Mouse (Mus musculus) left cerebral cortex, adult 2 months (tissue): ENCODE measurements at regions not wholly inside any gene's neighbourhood (a gene's known extent, or its start where the extent isn't known, plus 50 kb on each side); places are given as distances from the start of the nearest gene placed in this dataset.
A peak's percentile ranks its signal among the peaks of the same experiment; 100 is the strongest.

Source experiments
- DNase-seq, 2 experiments: peaks; one replicate each; pipeline ENCODE4 v3.0.0; 2021 to 2022; ENCODE audit warnings: low spot score in 2 of 2, mixed read lengths in 1 of 2; ENCODE audit errors: extremely low spot score in 1 of 2
- H3K27ac ChIP-seq: fragments of 200-600 bp; 2 replicates; pipeline ENCODE4 v1.8.1; 2022
- H3K4me3 ChIP-seq: fragments of 200-600 bp; 2 replicates; pipeline ENCODE4 v1.8.1; 2022
- CTCF ChIP-seq: fragments of 200-600 bp; IDR thresholded peaks from 2 replicates; pipeline ENCODE4 v1.8.1; 2022; ENCODE audit warnings: antibody characterized with exemption, mild to moderate bottlenecking, moderate library complexity
- intact Hi-C: fragments of 180-260 bp; cut with DNase I; formaldehyde crosslinking; loops from one replicate; pipeline ENCODE4 v1.15.1; 2025

DNA sequence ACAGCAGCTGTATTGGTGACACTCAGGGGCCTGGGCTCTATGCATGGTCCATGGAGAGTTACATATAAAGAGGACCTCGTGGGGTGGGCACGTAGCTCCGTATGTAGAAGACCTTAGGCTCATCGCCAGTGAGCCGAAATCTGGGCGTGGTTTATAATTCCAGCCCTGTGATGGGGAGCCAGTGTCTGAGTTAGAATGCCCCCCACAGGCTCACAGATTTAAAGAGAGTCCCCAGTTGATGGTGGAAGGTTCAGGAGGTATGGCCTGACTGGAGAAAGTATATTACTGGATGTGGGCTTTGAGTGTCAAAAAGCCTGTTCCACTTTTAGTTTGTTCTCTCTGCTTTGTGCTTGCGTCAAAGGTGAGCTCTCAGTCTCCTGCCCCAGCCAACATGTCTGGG is 54.8 kb downstream of the 1700122O11Rik start:
- Histone ChIP-seq H3K27ac (no peak overlapping the region), H3K4me3 (no peak overlapping the region)
- intact Hi-C loops: no loop called here
- TF ChIP-seq CTCF: no peak
- no peak for DNase-seq

DNA sequence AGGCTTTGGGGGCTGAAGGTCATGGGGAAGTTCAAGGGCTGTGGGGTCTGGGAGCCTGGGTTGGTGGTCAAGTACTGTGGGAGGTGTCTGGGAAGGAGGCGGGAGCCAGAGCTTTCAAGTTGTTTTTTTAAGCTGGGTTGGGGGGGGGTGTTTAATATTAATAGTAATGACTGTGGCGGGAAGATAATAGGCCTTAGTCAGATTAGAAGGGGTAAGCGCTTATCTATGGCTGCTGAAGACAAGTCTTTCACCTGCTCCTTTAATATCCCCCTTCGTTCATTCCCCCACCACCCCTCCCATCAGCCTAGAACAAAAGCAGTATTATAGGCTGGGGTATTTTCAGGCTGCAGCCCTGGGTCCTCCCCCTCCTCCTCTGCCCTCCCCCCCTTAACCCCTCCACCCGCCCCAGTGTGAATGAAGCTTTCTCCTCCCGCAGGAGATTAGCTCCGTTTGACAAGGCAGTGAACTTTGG is 56.5 kb downstream of the 1700122O11Rik start:
- intact Hi-C loops: no loop called here
- no peak overlapping the region for H3K27ac ChIP-seq
- no peak for TF ChIP-seq CTCF
- no peak overlapping the region for H3K4me3 ChIP-seq
- DNase-seq: no peak

DNA sequence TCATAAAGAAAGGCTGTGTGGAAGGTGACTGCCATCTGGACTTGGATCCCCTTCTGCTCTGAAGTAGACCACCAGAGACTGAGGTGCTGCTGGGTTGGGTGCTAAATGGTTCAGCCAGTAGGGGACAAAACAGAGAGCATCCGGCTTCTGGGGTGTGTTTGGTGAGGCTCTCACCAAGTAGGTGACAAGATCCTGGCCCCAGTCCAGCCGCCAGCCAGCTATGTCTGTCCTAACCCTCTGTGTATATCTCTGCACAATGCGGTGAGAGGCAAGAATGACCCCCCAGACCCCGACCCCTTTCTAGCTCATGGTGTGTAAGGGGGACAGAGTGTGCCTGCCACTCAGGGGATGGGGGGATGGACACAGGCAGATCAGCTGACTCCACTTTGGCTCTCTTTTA is 54.8 kb upstream of the Foxp4 start:
- Histone ChIP-seq H3K4me3 (no peak overlapping the region), H3K27ac (no peak overlapping the region)
- intact Hi-C loops: no loop called here
- TF ChIP-seq CTCF: no peak
- DNase-seq: no peak

DNA sequence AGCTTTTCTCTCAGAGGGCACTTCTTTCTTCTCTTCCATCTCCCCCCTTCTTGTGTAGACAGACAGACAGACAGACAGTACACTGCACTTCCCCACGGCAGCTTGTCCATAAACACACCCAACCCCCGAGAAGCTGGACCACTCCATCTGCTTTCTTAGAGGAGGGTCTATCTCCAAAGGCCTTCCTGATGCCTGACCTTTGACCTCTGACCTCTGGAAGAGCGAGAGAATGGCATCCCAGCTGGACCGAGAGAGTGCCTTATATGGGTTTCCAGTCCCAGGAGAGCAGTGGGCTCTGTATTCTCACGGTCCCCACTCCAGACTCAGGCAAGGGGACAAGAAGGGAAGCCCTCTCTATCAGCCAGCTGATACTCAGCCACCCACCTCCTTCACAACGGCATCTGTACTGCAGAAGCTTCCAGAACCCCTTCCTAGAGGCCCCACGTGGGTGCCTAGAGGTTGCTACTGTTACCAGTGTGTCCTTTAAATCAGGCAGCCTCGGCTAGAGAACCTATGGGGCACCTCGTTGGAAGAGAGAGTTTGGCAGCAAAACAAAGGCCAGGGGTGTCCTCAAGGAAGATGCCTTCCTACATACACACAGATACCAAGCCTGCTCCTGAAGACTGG is 54.1 kb upstream of the Foxp4 start:
- no peak for DNase-seq
- intact Hi-C loops: no loop called here
- TF ChIP-seq CTCF: no peak
- Histone ChIP-seq H3K4me3 (no peak overlapping the region), H3K27ac (no peak overlapping the region)

DNA sequence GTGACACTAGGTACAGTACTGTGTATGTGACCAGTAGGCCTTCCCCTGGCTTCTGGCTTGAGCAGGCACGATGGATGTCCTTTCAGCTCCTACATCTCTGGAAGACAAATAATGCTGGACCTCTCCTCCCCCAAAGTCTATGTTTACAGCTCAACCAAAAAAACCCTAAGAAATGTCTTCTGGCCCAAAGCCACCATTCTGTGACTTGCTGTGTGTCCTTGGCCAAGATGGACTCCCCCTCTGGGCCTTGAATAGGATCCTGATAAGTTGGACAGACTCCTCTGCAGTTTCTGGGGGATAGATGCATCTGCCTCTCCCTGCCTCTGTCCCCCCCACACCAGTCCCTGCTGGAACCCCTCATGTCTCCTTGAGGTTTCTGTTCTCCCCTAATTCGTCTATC is 53.6 kb upstream of the Foxp4 start:
- TF ChIP-seq CTCF: no peak
- Histone ChIP-seq H3K27ac (no peak overlapping the region), H3K4me3 (no peak overlapping the region)
- no peak for DNase-seq
- intact Hi-C loops: no loop called here

GRCm38 (mm10) chr17:47976999-47977357 is 52.5 kb upstream of the Foxp4 start:
- intact Hi-C loops: no loop called here
- TF ChIP-seq CTCF: no peak; the same call in 1 of the 2 replicates
- H3K4me3 ChIP-seq: no peak overlapping the region
- no peak for DNase-seq
- no peak overlapping the region for H3K27ac ChIP-seq

DNA sequence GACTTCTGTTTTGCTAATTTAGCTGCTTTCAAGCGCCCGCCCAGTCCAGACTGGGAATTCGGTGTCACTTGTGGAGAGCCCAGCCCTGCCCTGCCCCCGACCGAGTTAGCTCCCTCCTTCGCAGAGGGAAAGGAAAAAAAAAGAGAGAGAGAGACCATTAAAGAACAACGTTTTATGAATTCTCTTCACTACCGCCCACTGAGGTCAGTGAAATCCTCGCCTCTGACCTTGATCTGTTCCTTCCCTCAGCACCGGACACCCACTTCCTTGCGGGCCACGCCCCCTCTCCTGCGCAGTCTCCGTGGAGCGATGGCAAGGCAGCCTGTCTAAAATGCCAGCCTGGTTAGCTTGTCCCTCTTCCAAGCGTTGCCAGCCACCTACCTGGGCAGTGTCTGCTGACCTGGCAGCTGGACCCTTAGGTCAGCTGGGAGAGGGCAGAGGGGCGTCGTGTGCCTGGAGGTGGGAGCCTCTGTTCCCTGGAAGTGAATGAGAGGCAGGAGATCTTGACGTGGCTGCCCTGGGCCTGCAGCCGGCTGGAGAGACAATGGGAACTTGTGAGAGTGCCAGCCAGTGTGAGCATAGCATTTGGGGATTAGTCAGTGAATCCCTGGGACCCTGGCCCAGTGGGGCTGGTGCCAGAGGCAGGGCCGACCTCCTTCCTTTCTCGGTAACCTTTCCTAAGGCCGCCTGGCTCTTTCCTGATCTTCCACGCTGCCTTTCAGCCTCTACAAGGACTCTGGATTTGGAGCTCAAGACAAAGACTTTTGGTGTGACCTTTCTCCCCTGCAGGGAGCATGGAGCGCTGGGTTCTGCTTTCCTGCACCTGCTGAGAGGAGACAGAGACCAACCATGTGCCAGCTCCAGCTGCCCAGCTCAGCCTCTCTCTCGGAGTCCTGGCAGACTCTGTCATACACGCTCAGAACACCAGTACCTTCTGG is 51.9 kb upstream of the Foxp4 start:
- intact Hi-C loops: no loop called here
- peak overlapping the region; percentile 20 for H3K4me3 ChIP-seq
- no peak for DNase-seq
- no peak overlapping the region for H3K27ac ChIP-seq
- no peak for TF ChIP-seq CTCF

GRCm38 (mm10) chr17:47975281-47976060 is 51.0 kb upstream of the Foxp4 start:
- DNase-seq: no peak
- Histone ChIP-seq H3K27ac (no peak overlapping the region), H3K4me3 (peak overlapping the region; percentile 20)
- TF ChIP-seq CTCF: no peak
- intact Hi-C loops: loop anchor here (2.0 kb wide), 1 partner anchor 51 kb away; the partner anchor contains the start of gene Foxp4

- no peak for TF ChIP-seq CTCF
- intact Hi-C loops: loop anchor here (2.0 kb wide), 1 partner anchor 50 kb away; the partner anchor contains the start of gene Foxp4
- no peak overlapping the region for H3K27ac ChIP-seq
- H3K4me3 ChIP-seq: peak overlapping the region; percentile 38
- no peak for DNase-seq
Observed at GRCm38 (mm10) chr17:47974503-47974902, 50.1 kb upstream of the Foxp4 start.
